Mouse (Mus musculus) ES-CJ7 (cell line): ENCODE results near the gene Hbs1l.
"Not testable (repeated sequence)": the region's sequence is repeated elsewhere in the genome, so short reads cannot be mapped to it uniquely, and the experiment has no call there.

ENCODE experiments used
- DNase-seq: peaks from one replicate; pipeline ENCODE4 v3.0.0; 2011; ENCODE audit warnings: low read depth, low spot score

Gene Hbs1l

GRCm38 (mm10) chr10:21359086-21359485, 63.3 kb downstream of the Hbs1l start:
- no peak for DNase-seq

- DNase-seq, result no peak
These were observed 66.1 kb downstream of the Hbs1l start for GRCm38 (mm10) chr10:21361871-21362270.

GRCm38 (mm10) chr10:21363297-21363696, 67.5 kb downstream of the Hbs1l start:
- DNase-seq, result no peak

- DNase-seq, result no peak
These were observed 69.2 kb downstream of the Hbs1l start for GRCm38 (mm10) chr10:21364946-21365345.

- no peak for DNase-seq
These were observed 70.1 kb downstream of the Hbs1l start for GRCm38 (mm10) chr10:21365897-21366296.

GRCm38 (mm10) chr10:21366471-21366870, 70.7 kb downstream of the Hbs1l start:
- no peak for DNase-seq

GRCm38 (mm10) chr10:21367481-21367880, 71.7 kb downstream of the Hbs1l start:
- DNase-seq, result no peak

- no peak for DNase-seq
These were observed 73.8 kb downstream of the Hbs1l start for GRCm38 (mm10) chr10:21369586-21369985.

GRCm38 (mm10) chr10:21372271-21372670, 76.5 kb downstream of the Hbs1l start:
- no peak for DNase-seq

- DNase-seq, result no peak
These were observed 81.1 kb downstream of the Hbs1l start, which contains the start of gene Aldh8a1 for GRCm38 (mm10) chr10:21376682-21377473. TSS of gene Aldh8a1 (plus strand) at chr10:21377291.

- peak; percentile 69 for DNase-seq
These were observed 82.6 kb downstream of the Hbs1l start for GRCm38 (mm10) chr10:21378196-21378944.

GRCm38 (mm10) chr10:21382914-21383313, 87.1 kb downstream of the Hbs1l start:
- peak; percentile 74 for DNase-seq

GRCm38 (mm10) chr10:21385111-21385663, 89.4 kb downstream of the Hbs1l start:
- no peak for DNase-seq

GRCm38 (mm10) chr10:21389075-21389474, 93.3 kb downstream of the Hbs1l start:
- DNase-seq, result no peak

GRCm38 (mm10) chr10:21390440-21390839, 94.7 kb downstream of the Hbs1l start:
- DNase-seq, result no peak

GRCm38 (mm10) chr10:21391286-21391685, 95.5 kb downstream of the Hbs1l start:
- no peak for DNase-seq

- no peak for DNase-seq
These were observed 97.6 kb downstream of the Hbs1l start for GRCm38 (mm10) chr10:21393390-21393789.

- no peak for DNase-seq
These were observed 99.8 kb downstream of the Hbs1l start for GRCm38 (mm10) chr10:21395426-21396139.

GRCm38 (mm10) chr10:21398873-21399425, 103.2 kb downstream of the Hbs1l start:
- DNase-seq, result not testable (repeated sequence)

GRCm38 (mm10) chr10:21399622-21400021, 103.8 kb downstream of the Hbs1l start:
- no peak for DNase-seq

GRCm38 (mm10) chr10:21400031-21400430, 104.3 kb downstream of the Hbs1l start:
- DNase-seq, result no peak
